Mouse (Mus musculus): ENCODE results near the gene Pkm. TPM values are rescaled to one million over a fixed set of nuclear protein-coding genes. Genes with fewer than 3 reads are reported as not detected.

The Pkm gene
- polyA plus RNA-seq, 1 experiment from 2014 or later: 1,832 TPM

DNA sequence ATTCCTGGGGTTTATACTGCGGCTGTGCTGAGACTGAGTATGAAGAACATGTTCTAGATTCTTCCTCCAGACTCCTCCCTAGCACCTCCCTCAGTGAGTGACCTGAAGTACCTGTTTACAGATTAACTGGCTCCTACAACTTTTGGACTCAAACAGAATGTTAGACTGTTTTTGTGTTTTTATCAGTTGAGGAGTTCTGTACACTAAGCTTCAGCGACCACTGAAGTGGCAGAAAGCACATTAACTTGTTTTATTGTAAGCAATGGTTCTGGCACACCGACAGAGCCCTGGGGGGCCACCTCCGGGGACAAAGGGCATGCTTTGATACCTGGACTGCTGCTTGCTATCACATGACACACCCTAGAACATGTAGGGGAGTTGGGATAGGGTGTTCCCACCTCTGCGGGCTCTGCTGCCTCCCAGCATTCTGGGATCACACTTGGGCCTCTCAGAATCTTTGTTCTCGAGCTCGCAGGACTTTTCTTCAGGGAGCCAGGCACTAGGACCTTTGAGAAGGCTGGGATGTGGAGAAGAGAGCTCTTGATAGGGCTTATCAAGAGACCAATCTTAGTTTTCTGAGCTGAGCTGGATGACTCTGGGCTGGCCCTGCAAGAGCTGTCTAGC, 60.2 kb downstream of the Pkm start:
- Histone ChIP-seq H3K4me3 (no peak overlapping the region), H3K27ac (ENCODE audit: poor library complexity, severe bottlenecking) (no peak overlapping the region), H3K9ac (no peak overlapping the region), H3K9me3 (replicated peaks) (no peaks in the 10 kb centered on the region), H3K4me1 (replicated peaks) (peaks cover 4% of the 10 kb centered on the region), H3K4me2 (no peak overlapping the region), H3K36me3 (no peaks in the 10 kb centered on the region), H3K27me3 (replicated peaks) (peaks cover 4% of the 10 kb centered on the region; the same call in 1 of the 2 replicates)
- no peak for ATAC-seq (ENCODE audit: insufficient number of reproducible peaks, low FRiP score)
- WGBS: 73% methylated on average over 7 of the region's 7 CpGs

DNA sequence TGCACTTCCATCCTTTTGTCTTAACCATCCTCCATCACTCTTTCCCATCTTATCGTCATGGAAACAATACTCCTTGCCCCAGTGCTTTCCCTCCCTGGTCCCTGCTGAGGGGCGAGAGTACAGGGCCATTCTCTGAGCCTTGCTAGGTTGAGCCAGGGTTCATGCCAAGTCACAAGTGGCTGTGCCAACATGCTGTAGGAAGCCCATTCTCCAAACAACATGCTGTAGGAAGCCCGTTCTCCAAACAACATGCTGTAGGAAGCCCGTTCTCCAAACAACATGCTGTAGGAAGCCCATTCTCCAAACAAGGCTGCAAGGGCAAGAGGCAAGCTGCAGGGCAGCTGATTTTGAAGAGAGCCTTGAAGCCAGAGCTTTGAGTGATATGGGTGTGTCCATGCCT, 62.1 kb downstream of the Pkm start:
- Histone ChIP-seq H3K4me1 (replicated peaks) (peaks cover 5% of the 10 kb centered on the region), H3K4me3 (no peak overlapping the region), H3K9me3 (replicated peaks) (no peaks in the 10 kb centered on the region), H3K27me3 (replicated peaks) (peaks cover 4% of the 10 kb centered on the region; the same call in 1 of the 2 replicates), H3K36me3 (no peaks in the 10 kb centered on the region), H3K27ac (ENCODE audit: poor library complexity, severe bottlenecking) (no peak overlapping the region), H3K9ac (no peak overlapping the region), H3K4me2 (no peak overlapping the region)
- 87% methylated on average over 4 of the region's 4 CpGs for WGBS
- no peak for ATAC-seq (ENCODE audit: insufficient number of reproducible peaks, low FRiP score)

GRCm38 (mm10) chr9:59721144-59721543, 65.0 kb downstream of the Pkm start:
- Histone ChIP-seq H3K9ac (no peak overlapping the region), H3K27ac (ENCODE audit: poor library complexity, severe bottlenecking) (no peak overlapping the region), H3K27me3 (replicated peaks) (0 out of 2 replicates have a peak, but pooled peaks cover 4% of the 10 kb centered on the region), H3K9me3 (replicated peaks) (no peaks in the 10 kb centered on the region), H3K4me3 (no peak overlapping the region), H3K4me2 (no peak overlapping the region), H3K36me3 (no peaks in the 10 kb centered on the region), H3K4me1 (replicated peaks) (peaks cover 14% of the 10 kb centered on the region)
- ATAC-seq (ENCODE audit: insufficient number of reproducible peaks, low FRiP score): no peak
- WGBS: 75% methylated on average over 5 of the region's 5 CpGs

GRCm38 (mm10) chr9:59723096-59723657, 67.0 kb downstream of the Pkm start:
- H3K4me1 ChIP-seq (replicated peaks): peaks cover 17% of the 10 kb centered on the region
- peak overlapping the region; percentile 51 for H3K4me2 ChIP-seq
- no peak for ATAC-seq (ENCODE audit: insufficient number of reproducible peaks, low FRiP score)
- peak overlapping the region; percentile 16; the same call in 1 of the 2 replicates for H3K4me3 ChIP-seq
- H3K36me3 ChIP-seq: no peaks in the 10 kb centered on the region
- H3K9me3 ChIP-seq (replicated peaks): no peaks in the 10 kb centered on the region
- no peak overlapping the region for H3K9ac ChIP-seq
- H3K27ac ChIP-seq (ENCODE audit: poor library complexity, severe bottlenecking): peak overlapping the region; percentile 22; the same call in 1 of the 2 replicates
- WGBS: 16% methylated on average over 10 of the region's 10 CpGs
- no peaks in the 10 kb centered on the region for H3K27me3 ChIP-seq (replicated peaks)

DNA sequence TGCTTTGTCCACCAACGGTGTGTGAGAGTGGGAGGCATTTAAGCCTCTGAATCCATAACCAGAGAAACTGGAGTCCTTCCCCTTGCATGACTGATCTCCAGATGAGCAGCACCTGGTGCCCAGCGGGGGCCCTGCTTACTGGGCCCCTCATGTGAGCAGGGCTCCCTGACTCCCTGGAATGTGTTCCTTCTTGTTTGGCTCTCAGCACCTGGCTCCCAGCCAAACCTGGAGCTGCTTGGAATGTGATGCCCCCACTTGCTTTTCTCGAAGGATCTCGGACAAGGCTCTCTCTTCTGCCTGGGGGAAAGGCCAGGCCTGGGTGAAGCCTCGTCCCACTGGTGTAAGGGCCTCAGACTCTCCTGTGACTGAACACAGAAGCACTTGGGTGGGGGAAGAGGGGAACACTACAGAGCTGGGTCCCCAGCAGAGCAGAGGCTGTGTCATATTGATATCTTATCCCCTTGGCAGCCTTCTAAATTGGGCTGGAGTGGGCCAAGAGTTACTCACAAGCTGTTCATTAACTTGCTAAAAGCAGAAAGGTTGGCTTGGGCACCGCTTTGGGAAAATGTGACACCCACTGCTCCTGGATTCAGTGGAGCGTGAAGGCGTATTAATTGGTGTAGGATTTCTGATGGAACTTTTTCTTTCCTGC, 67.7 kb downstream of the Pkm start:
- 0 out of 2 replicates have a peak, but pooled peaks have one; percentile 33 for ATAC-seq (ENCODE audit: insufficient number of reproducible peaks, low FRiP score)
- no peak overlapping the region for H3K27ac ChIP-seq (ENCODE audit: poor library complexity, severe bottlenecking)
- no peaks in the 10 kb centered on the region for H3K27me3 ChIP-seq (replicated peaks)
- no peak overlapping the region for H3K4me2 ChIP-seq
- H3K9ac ChIP-seq: no peak overlapping the region
- H3K9me3 ChIP-seq (replicated peaks): no peaks in the 10 kb centered on the region
- H3K4me1 ChIP-seq (replicated peaks): peaks cover 17% of the 10 kb centered on the region
- H3K4me3 ChIP-seq: no peak overlapping the region
- WGBS: 48% methylated on average over 8 of the region's 8 CpGs
- H3K36me3 ChIP-seq: no peaks in the 10 kb centered on the region

DNA sequence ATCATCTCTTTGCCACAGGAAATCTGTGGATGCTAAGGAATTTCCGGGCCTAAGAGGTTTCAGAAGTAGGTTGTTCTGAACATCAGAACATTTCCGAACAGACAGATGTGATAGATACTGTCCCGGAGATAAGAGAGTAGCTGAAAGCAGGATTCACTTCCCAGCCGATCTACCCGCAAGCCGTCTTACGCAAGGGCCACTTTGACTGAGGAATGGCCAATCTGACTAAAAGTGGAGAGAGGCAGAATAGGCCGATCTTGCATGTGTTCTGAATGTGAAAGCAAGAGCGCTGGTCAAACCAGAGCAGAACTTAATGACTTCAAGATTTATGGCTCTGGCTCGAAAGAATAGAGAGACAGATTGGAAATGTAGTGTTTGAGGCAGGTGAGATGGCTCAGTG, 69.3 kb downstream of the Pkm start:
- Histone ChIP-seq H3K27me3 (replicated peaks) (no peaks in the 10 kb centered on the region), H3K4me3 (no peak overlapping the region), H3K4me1 (replicated peaks) (peaks cover 17% of the 10 kb centered on the region), H3K9me3 (replicated peaks) (no peaks in the 10 kb centered on the region), H3K27ac (ENCODE audit: poor library complexity, severe bottlenecking) (no peak overlapping the region), H3K36me3 (no peaks in the 10 kb centered on the region), H3K9ac (no peak overlapping the region), H3K4me2 (no peak overlapping the region)
- 64% methylated on average over 10 of the region's 10 CpGs for WGBS
- ATAC-seq (ENCODE audit: insufficient number of reproducible peaks, low FRiP score): no peak

- no peak overlapping the region for H3K4me3 ChIP-seq
- no peaks in the 10 kb centered on the region for H3K27me3 ChIP-seq (replicated peaks)
- no peaks in the 10 kb centered on the region for H3K36me3 ChIP-seq
- 77% methylated on average over 11 of the region's 11 CpGs for WGBS
- ATAC-seq (ENCODE audit: insufficient number of reproducible peaks, low FRiP score): no peak
- no peak overlapping the region for H3K27ac ChIP-seq (ENCODE audit: poor library complexity, severe bottlenecking)
- peaks cover 17% of the 10 kb centered on the region for H3K4me1 ChIP-seq (replicated peaks)
- H3K9ac ChIP-seq: no peak overlapping the region
- H3K9me3 ChIP-seq (replicated peaks): no peaks in the 10 kb centered on the region
- no peak overlapping the region for H3K4me2 ChIP-seq
These were observed 71.6 kb downstream of the Pkm start for GRCm38 (mm10) chr9:59727569-59728286.

Other genes with a start within 250 kb of the Pkm start
- gene Arih1, start 169.8 kb upstream of the Pkm start, polyA plus RNA-seq (2016; fragmentation: Nextera tagmentation; extraction: Ambion mirVana): 20.9 and 21.7 TPM in 2 replicates
- 74.7 and 81.6 TPM in 2 replicates for gene Hexa, start 116.8 kb upstream of the Pkm start, polyA plus RNA-seq (2016; fragmentation: Nextera tagmentation; extraction: Ambion mirVana)
- 0.64 TPM in 1 of 2 replicates, not detected in the other for gene Tmem202, start 116.5 kb upstream of the Pkm start, polyA plus RNA-seq (2016; fragmentation: Nextera tagmentation; extraction: Ambion mirVana)
- not detected in 2 replicates for gene Celf6, start 78.5 kb upstream of the Pkm start, polyA plus RNA-seq (2016; fragmentation: Nextera tagmentation; extraction: Ambion mirVana)
- 19.5 and 20.0 TPM in 2 replicates for gene Parp6, start 39.1 kb upstream of the Pkm start, polyA plus RNA-seq (2016; fragmentation: Nextera tagmentation; extraction: Ambion mirVana)
- 0.32 TPM in 1 of 2 replicates, not detected in the other for gene Gramd2, start 23.8 kb downstream of the Pkm start, polyA plus RNA-seq (2016; fragmentation: Nextera tagmentation; extraction: Ambion mirVana)
- 13.0 and 15.1 TPM in 2 replicates for gene Senp8, start 94.3 kb downstream of the Pkm start, polyA plus RNA-seq (2016; fragmentation: Nextera tagmentation; extraction: Ambion mirVana)
- gene Myo9a, start 94.5 kb downstream of the Pkm start, polyA plus RNA-seq (2016; fragmentation: Nextera tagmentation; extraction: Ambion mirVana): 10.9 and 11.7 TPM in 2 replicates